Mouse (Mus musculus) megakaryocyte, embryonic 14.5 days (primary cell): Measurements from ENCODE around the gene Zfp316. TPM values are rescaled to one million over a fixed set of nuclear protein-coding genes. Genes with fewer than 3 reads are reported as not detected.

Source experiments
- H3K27me3 ChIP-seq: replicated peaks from 2 replicates; pipeline ENCODE3; 2012; ENCODE audit warnings: inconsistent platforms
- H3K36me3 ChIP-seq: replicated peaks from 2 replicates; pipeline ENCODE3; 2012; ENCODE audit warnings: low read length, inconsistent platforms, mixed read lengths
- H3K4me1 ChIP-seq: 2 replicates; pipeline ENCODE4 v1.6.1; 2012; ENCODE audit warnings: inconsistent platforms
- H3K4me3 ChIP-seq: replicated peaks from 2 replicates; pipeline ENCODE3; 2012; ENCODE audit warnings: moderate library complexity, mild to moderate bottlenecking, inconsistent platforms
- H3K9me3 ChIP-seq: 2 replicates; pipeline ENCODE4 v1.6.1; 2012; ENCODE audit warnings: inconsistent platforms
- FLI1 ChIP-seq: IDR thresholded peaks from 2 replicates; pipeline ENCODE4 v1.6.1; 2012; ENCODE audit warnings: low read length, inconsistent platforms, mixed read lengths
- GATA1 ChIP-seq: IDR thresholded peaks from 3 replicates; pipeline ENCODE4 v1.6.1; 2012; ENCODE audit warnings: mixed read lengths, low read length, inconsistent platforms, borderline replicate concordance
- polyA plus RNA-seq: library from polyadenylated mRNA; stranded (reverse); fragments of >175 nt; gene quantifications from 2 replicates; pipeline ENCODE4 v1.2.3, GENCODE M21; 2012; ENCODE audit warnings: low replicate concordance; ENCODE audit not compliant: insufficient read depth

Zfp316 gene
- polyA plus RNA-seq, 1 experiment = 1.1 TPM

DNA sequence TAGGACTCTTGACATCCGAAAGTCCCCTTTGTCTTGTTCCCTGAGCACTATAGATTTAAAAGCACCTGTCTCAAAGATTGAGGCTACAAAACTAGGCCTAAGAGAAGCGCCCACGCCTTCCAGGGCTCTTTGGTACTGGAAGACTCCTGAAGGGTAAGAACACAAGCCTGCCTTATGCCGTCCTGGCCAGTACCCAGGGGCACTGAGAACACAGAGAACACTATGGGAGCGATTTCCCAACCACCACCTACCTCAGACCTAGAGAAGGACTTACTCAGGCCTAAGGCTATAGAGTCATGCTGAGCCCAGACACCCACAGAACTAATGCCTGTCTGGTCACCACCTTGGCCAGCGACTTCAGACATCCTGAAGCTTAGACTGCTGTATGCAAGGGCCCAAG, 3.0 kb downstream of the Zfp316 start:
- Histone ChIP-seq H3K36me3 (peaks cover 9% of the 10 kb centered on the region), H3K4me3 (no peak overlapping the region), H3K27me3 (peaks cover 85% of the 10 kb centered on the region), H3K9me3 (no peaks in the 10 kb centered on the region), H3K4me1 (peaks cover 33% of the 10 kb centered on the region)
- no peak for TF ChIP-seq FLI1

DNA sequence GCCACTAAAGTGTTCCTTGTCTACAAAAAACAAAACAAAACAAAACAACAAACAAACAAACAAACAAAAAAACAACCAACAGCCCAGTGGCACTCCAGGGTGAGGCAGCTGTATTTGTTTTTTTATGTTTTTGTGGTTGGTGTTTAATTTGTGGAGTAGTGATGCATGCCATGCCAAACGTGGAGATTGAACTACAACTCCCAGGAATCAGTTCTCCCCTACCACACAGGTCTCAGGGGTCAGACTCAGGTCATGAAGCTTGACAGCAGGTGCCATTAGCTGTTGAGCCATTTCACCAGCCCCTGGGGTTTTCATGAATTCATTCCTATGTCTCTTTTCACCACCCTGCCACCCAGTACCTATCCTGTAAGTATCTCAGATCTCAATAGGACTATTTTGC, 4.4 kb downstream of the Zfp316 start:
- peaks cover 22% of the 10 kb centered on the region for H3K4me1 ChIP-seq
- no peaks in the 10 kb centered on the region for H3K9me3 ChIP-seq
- peaks cover 9% of the 10 kb centered on the region for H3K36me3 ChIP-seq
- no peak overlapping the region for H3K4me3 ChIP-seq
- TF ChIP-seq FLI1 (no peak), GATA1 (no peak)
- H3K27me3 ChIP-seq = peaks cover 84% of the 10 kb centered on the region

DNA sequence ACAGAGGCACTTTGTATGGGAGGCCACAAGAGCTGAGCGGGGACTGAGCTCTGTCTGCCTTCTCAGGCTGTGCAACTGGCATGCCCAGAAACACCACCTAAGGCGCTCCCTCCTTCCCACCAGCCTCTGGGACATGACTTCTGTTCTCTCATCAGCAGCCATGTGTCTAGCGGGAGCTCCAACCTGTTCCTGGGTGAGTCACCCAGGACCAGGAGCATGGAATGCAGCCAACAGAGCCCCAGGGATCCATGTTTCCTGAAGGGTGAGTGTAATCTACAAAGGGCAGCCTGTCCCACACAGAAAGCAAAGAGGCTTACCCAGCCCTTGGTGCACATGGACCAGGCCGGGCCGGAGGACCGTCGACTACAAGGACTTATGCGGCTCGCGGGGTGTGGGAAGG, 5.1 kb downstream of the Zfp316 start:
- Histone ChIP-seq H3K9me3 (no peaks in the 10 kb centered on the region), H3K4me3 (no peak overlapping the region), H3K27me3 (peaks cover 85% of the 10 kb centered on the region), H3K36me3 (peaks cover 9% of the 10 kb centered on the region), H3K4me1 (peaks cover 19% of the 10 kb centered on the region)
- TF ChIP-seq FLI1 (no peak), GATA1 (no peak)

DNA sequence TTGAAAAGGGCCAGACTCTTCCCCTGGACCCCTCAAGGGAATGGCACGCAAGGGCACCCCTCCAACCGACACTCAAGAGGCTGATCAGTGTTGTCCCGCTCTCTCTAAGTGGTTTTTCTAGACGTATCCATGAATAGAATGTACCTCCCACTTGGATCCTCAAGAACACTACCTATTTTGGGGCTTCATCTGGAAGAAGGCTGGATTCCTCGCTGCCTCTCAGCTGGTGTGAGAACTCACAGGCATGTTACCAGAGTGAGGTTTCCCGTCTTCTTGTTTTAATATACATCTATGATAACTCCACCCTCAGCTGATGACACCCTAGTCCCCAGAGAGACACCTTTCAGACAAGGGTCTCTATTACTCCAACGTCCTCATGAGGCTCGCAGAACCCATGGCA, 8.2 kb downstream of the Zfp316 start:
- H3K4me1 ChIP-seq = peaks cover 8% of the 10 kb centered on the region
- no peak overlapping the region for H3K4me3 ChIP-seq
- H3K36me3 ChIP-seq = peaks cover 9% of the 10 kb centered on the region
- TF ChIP-seq GATA1 = no peak
- TF ChIP-seq FLI1 = no peak
- no peaks in the 10 kb centered on the region for H3K9me3 ChIP-seq
- peaks cover 88% of the 10 kb centered on the region for H3K27me3 ChIP-seq

DNA sequence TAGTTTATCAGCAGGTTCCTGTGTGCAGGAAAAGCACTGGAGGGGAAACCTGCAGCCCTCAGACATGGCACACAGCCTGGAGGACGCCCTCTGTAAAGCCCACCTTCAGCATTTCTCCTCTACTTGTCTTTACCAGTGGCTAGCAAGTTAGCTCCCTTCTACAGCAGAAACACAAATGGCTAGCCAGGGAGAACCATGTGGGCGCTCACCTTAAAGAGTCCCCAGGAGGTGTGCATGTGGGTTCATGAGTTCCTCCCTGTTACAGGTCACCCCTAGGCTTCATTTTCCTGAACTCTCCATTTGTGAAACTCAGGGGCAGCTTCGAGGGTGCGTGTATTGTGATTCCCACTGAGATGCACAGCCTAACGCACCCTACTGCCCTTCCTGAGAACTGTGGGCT, 14.0 kb downstream of the Zfp316 start:
- H3K4me1 ChIP-seq = peaks cover 32% of the 10 kb centered on the region
- H3K27me3 ChIP-seq = peaks cover 97% of the 10 kb centered on the region
- H3K4me3 ChIP-seq = no peak overlapping the region
- H3K36me3 ChIP-seq = peaks cover 9% of the 10 kb centered on the region
- H3K9me3 ChIP-seq = peaks cover 28% of the 10 kb centered on the region
- TF ChIP-seq FLI1 = no peak
- TF ChIP-seq GATA1 = no peak

DNA sequence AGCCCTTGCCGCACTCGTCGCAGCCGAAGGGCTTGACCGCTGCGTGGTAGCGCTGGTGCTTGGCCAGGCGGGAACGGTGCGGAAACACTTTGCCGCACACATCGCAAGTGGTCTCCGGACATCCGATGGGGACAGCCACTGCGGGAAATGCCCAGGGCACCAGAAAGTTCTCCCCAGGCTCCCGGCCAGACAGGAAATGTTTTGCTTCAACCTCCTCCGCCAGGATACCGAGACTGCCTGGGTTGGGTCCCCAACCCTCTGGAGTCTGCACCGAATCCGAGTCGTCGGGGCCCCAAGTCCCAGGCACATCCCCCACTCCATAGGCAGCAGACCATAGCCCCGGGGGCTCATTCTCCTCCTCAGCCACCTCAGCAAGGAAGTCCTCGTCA, 14.7 kb downstream of the Zfp316 start:
- peaks cover 9% of the 10 kb centered on the region for H3K36me3 ChIP-seq
- TF ChIP-seq FLI1 = no peak
- no peak for TF ChIP-seq GATA1
- no peak overlapping the region for H3K4me3 ChIP-seq
- H3K27me3 ChIP-seq = peaks cover 92% of the 10 kb centered on the region
- peaks cover 32% of the 10 kb centered on the region for H3K4me1 ChIP-seq
- peaks cover 28% of the 10 kb centered on the region for H3K9me3 ChIP-seq

DNA sequence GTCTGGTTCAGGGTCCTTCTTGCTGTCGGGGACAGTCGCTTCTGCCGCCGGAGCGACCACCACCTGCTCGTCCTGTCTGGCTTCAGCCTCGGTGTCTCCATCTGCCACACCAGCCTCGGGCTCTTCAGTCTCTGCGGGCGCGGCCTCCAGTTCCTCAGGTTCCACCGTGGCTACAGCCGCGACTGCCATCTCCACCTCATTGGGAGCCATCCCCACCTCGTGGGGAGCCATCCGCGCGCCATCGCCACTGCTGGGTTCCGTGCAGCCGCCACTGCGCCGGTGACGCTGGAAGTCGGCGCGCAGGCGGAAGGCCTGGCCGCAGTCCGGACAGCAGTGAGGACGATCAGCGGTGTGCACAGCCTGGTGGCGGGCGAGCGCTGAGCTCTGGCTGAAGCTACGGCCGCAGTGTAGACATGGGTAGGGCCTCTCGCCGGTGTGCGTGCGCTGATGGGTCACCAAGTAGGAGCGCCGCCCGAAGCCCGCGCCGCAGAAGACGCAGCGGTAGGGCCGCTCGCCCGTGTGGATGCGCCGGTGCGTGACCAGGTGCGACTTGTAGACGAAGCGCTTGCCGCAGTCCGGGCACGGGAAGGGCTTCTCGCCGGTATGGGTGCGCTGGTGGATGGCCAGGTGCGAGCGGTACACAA, 15.2 kb downstream of the Zfp316 start:
- Histone ChIP-seq H3K4me3 (peak overlapping the region; percentile 28), H3K9me3 (peaks cover 28% of the 10 kb centered on the region), H3K36me3 (peaks cover 12% of the 10 kb centered on the region), H3K27me3 (peaks cover 87% of the 10 kb centered on the region), H3K4me1 (peaks cover 27% of the 10 kb centered on the region)
- no peak for TF ChIP-seq FLI1
- TF ChIP-seq GATA1 = no peak

DNA sequence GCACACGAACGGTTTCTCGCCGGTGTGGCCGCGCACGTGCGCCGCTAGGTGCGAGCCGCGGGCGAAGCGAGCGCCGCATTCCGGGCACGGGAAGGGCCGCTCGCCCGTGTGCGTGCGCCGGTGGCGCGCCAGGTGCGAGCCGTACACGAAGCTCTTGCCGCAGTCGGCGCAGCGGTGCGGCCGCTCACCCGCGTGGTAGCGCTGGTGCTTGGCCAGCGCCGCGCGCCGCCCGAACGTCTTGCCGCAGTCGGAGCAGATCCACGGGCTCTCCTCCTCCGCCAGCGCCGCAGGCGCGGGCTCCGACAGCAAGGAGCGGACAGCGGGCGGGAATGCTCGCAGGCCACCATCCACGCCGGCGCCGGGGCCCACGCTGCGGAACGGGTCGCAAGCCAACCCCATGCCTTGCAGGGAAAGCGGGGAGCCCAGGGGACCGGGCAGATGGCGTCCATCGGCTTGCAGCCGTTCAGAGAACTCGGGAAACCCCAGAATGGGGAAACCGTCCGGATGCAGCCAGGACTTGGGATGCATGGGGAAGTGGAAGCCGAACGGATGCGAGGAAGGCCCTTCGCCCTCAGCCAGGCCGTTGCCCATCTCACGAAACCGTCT, 15.8 kb downstream of the Zfp316 start:
- H3K36me3 ChIP-seq = peaks cover 12% of the 10 kb centered on the region
- TF ChIP-seq GATA1 (no peak), FLI1 (no peak)
- H3K4me3 ChIP-seq = peak overlapping the region; percentile 79
- H3K9me3 ChIP-seq = peaks cover 28% of the 10 kb centered on the region
- H3K27me3 ChIP-seq = peaks cover 83% of the 10 kb centered on the region
- peaks cover 27% of the 10 kb centered on the region for H3K4me1 ChIP-seq

DNA sequence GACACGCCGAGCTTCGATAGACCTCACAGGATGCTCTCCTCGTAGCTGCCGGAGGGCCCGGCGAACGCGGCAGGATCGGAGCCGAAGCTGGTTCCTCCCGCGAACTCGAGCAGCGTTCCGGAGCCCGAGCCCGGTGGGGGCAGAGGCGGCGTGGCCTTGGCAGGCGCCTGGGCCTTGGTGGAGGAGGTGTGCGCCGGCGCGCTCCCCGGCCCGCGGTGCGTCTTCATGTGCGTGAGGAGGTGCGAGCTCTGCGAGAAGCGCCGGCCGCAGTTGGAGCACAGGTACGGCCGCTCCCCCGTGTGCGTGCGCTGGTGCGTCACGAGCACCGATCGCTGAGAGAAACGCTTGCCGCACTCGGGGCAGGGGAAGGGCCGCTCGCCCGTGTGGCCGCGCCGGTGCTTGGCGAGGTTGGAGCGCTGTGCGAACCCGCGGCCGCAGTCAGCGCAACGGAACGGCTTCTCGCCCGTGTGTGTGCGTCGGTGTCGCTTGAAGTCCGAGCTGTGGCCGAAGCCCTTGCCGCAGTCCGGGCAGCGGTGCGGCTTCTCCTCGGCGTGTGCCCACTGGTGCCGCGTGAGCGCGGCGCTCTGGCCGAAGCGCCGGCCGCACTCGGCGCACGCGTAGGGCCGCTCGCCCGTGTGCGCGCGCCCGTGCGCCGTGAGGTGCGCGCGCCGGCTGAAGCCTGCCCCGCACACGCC, 16.5 kb downstream of the Zfp316 start:
- Histone ChIP-seq H3K27me3 (peaks cover 77% of the 10 kb centered on the region), H3K9me3 (peaks cover 28% of the 10 kb centered on the region)
- TF ChIP-seq FLI1 (no peak), GATA1 (no peak)

DNA sequence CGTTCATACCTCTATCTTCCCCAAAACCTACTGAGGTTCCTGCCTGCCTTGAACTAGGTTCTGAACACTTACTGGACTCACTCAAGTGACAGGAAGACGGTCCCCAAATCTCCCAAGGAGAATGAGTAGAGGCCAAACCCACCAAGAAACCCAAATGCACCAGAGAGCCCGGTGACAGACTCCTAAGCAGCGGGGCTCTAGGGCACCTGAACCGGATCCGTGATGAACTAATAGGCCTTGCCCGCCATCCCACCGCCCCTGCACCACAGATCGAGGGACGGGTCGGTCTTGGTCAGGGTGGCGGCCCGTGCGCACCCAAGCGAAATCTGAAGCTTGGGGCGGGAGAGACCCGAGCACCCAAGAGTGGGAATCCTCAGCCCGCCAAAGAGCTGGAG, 17.0 kb downstream of the Zfp316 start:
- Histone ChIP-seq H3K4me3 (peak overlapping the region; percentile 79), H3K4me1 (peaks cover 39% of the 10 kb centered on the region), H3K9me3 (peaks cover 28% of the 10 kb centered on the region), H3K36me3 (peaks cover 24% of the 10 kb centered on the region), H3K27me3 (peaks cover 72% of the 10 kb centered on the region)
- TF ChIP-seq FLI1 (no peak), GATA1 (no peak)

More for the DNA sequence above, 16.5 kb downstream of the Zfp316 start:
- peaks cover 34% of the 10 kb centered on the region for H3K4me1 ChIP-seq
- H3K4me3 ChIP-seq = peak overlapping the region; percentile 79
- H3K36me3 ChIP-seq = peaks cover 19% of the 10 kb centered on the region
